Mouse (Mus musculus) megakaryocyte, embryonic 14.5 days (primary cell): ENCODE data around the gene Ago1. TPM values are rescaled to one million over a fixed set of nuclear protein-coding genes. Genes with fewer than 3 reads are reported as not detected.
A peak's percentile ranks its signal among the peaks of the same experiment; 100 is the strongest.

ENCODE experiments used
- H3K27me3 ChIP-seq: replicated peaks from 2 replicates; pipeline ENCODE3; 2012; ENCODE audit warnings: inconsistent platforms
- H3K36me3 ChIP-seq: replicated peaks from 2 replicates; pipeline ENCODE3; 2012; ENCODE audit warnings: low read length, inconsistent platforms, mixed read lengths
- H3K4me1 ChIP-seq: 2 replicates; pipeline ENCODE4 v1.6.1; 2012; ENCODE audit warnings: inconsistent platforms
- H3K4me3 ChIP-seq: replicated peaks from 2 replicates; pipeline ENCODE3; 2012; ENCODE audit warnings: moderate library complexity, mild to moderate bottlenecking, inconsistent platforms
- H3K9me3 ChIP-seq: 2 replicates; pipeline ENCODE4 v1.6.1; 2012; ENCODE audit warnings: inconsistent platforms
- FLI1 ChIP-seq: IDR thresholded peaks from 2 replicates; pipeline ENCODE4 v1.6.1; 2012; ENCODE audit warnings: low read length, inconsistent platforms, mixed read lengths
- GATA1 ChIP-seq: IDR thresholded peaks from 3 replicates; pipeline ENCODE4 v1.6.1; 2012; ENCODE audit warnings: mixed read lengths, low read length, inconsistent platforms, borderline replicate concordance
- polyA plus RNA-seq: library from polyadenylated mRNA; stranded (reverse); fragments of >175 nt; gene quantifications from 2 replicates; pipeline ENCODE4 v1.2.3, GENCODE M21; 2012; ENCODE audit warnings: low replicate concordance; ENCODE audit not compliant: insufficient read depth

The Ago1 gene
- polyA plus RNA-seq, 1 experiment = 2.3 TPM

DNA sequence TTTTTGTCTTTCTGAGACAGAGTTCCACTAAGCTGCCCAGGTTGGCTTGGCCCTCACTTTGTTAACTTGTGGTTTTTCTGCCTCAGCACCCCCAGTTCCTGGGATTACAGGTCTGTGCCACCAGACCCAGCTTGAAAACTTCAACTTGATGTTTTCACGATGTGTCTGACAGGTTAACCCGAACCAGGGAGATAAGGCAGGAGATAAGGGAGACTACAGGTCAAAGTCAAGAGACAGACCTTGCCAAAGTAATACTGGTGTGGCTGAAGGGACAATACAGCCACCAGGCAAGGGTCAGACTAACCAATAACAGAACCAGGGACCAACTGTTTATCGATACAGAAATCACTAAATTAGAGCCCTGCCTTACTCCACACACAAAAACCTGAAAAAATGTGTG is 11.9 kb upstream of the Ago1 start:
- H3K4me1 ChIP-seq = peaks cover 13% of the 10 kb centered on the region
- H3K27me3 ChIP-seq = no peaks in the 10 kb centered on the region
- H3K36me3 ChIP-seq = no peaks in the 10 kb centered on the region
- no peak overlapping the region for H3K4me3 ChIP-seq
- TF ChIP-seq GATA1 (no peak), FLI1 (no peak)
- no peaks in the 10 kb centered on the region for H3K9me3 ChIP-seq

DNA sequence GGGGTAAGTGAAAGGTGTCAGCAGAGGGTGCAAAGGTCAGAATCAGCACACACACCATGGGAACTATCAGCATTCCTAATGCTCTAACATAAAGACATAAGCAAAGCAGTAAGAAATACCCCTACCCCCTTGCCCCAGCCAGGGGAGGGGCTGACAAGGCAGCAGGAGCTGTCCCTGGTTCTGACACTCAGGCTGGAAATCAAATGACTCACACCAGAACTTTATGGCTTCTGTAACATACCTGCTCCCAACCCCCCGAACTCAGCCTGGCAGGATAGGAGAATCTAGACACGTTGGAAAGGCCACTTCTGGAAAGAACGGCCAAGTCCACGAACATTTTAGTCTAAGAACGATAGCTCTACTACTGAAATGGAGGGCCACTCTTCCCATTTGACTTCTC is 4.6 kb upstream of the Ago1 start:
- Histone ChIP-seq H3K27me3 (no peaks in the 10 kb centered on the region), H3K4me3 (no peak overlapping the region), H3K36me3 (no peaks in the 10 kb centered on the region), H3K4me1 (peaks cover 9% of the 10 kb centered on the region), H3K9me3 (no peaks in the 10 kb centered on the region)
- TF ChIP-seq FLI1 (no peak), GATA1 (no peak)

DNA sequence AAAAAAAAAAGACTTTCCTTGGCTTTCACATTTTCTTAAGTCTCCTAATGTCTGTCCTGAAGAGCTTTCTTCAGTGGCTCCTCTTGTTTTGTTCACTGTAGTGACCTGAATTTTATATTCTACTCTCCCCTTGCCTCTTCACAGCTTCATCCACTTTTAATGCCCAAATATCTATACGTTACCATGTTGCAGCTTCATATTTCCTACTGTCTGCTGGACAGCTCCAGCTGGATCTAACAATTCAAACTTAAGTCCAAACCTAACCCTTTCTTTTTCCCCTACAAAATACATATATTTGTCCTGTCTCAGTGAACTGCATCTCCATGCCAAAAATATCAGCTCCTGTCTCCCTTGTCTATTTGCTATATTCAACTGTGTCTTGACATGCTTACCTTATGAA is 951 bp upstream of the Ago1 start:
- H3K27me3 ChIP-seq = no peaks in the 10 kb centered on the region
- no peak overlapping the region for H3K4me3 ChIP-seq
- peaks cover 46% of the 10 kb centered on the region for H3K4me1 ChIP-seq
- no peaks in the 10 kb centered on the region for H3K9me3 ChIP-seq
- TF ChIP-seq GATA1 = no peak
- H3K36me3 ChIP-seq = no peaks in the 10 kb centered on the region

DNA sequence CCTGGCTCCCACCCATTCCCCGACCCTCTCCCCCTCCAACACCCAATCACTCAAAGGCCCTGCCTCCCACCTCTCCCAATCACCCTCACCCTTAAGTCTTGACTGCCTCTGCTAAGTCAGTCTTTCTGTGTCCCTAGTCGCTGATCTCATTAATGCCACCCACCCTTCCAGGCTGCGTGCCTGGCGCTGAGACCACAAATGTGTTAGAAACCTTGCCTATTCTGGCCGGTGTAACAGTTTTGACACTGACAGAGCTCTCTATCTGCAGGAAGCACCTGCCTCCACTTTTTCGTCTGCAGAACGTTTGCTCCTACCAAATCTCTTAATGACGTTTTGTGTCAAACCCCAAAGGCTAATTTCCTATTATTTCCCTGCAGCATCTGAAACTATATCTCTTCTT is 542 bp upstream of the Ago1 start:
- peak overlapping the region; percentile 96 for H3K4me3 ChIP-seq
- H3K36me3 ChIP-seq = no peaks in the 10 kb centered on the region
- peaks cover 50% of the 10 kb centered on the region for H3K4me1 ChIP-seq
- no peaks in the 10 kb centered on the region for H3K9me3 ChIP-seq
- TF ChIP-seq GATA1 (no peak), FLI1 (no peak)
- no peaks in the 10 kb centered on the region for H3K27me3 ChIP-seq

DNA sequence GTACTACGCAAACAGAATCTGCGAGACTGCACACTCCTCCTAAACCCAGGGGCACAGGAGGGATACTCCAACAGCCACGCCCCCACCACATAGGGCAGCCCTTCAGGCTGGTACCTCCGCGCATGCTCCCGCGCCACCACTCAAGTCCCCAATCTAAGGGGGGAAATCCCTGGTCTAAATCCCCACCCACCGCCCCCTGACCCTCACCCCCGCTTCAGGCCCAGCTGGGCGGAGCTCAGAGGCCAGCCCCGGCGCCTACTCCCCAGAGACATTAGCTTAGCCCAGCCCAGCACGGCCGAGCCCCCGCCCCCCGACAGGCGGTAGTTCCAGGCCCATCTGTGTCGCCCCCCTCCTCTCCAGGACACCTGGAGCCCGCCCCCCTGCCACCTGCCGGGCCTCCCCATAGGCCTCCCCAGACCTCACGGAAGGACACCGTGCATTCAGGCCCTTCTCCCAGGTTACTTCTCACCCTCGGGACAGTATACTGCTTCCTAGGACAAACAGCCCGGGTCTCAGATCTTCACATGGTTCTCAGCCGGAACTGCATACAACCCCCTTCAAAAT is 580 bp downstream of the Ago1 start:
- peaks cover 55% of the 10 kb centered on the region for H3K4me1 ChIP-seq
- H3K36me3 ChIP-seq = peaks cover 5% of the 10 kb centered on the region
- H3K27me3 ChIP-seq = no peaks in the 10 kb centered on the region
- no peaks in the 10 kb centered on the region for H3K9me3 ChIP-seq
- peak overlapping the region; percentile 96 for H3K4me3 ChIP-seq
- TF ChIP-seq FLI1 = no peak
- no peak for TF ChIP-seq GATA1

DNA sequence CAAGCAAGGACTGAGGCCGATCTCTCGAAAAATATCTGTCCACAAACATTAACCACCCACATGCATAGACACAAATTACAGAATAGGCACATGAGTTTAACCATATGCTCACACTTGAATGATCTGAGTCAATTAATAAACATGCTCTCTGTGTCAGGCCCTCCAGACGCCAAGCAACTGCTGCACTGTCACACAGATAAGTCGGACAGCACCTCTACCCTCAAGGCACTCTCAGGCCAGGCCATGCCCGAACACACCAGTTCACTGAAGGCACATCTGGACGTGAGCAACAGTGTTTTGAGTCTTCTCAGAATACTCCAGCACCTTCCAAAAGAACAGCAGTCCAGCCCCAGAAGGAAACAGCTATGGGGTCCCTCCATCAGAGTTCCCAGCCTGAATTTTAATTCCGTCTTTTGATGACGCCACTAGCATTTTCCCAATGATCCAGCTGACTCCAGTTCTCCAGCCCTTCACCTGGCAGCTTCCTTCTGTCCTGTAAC is 2.1 kb downstream of the Ago1 start:
- no peak for TF ChIP-seq FLI1
- TF ChIP-seq GATA1 = no peak
- peak overlapping the region; percentile 54 for H3K4me3 ChIP-seq
- peaks cover 60% of the 10 kb centered on the region for H3K4me1 ChIP-seq
- peaks cover 14% of the 10 kb centered on the region for H3K36me3 ChIP-seq
- no peaks in the 10 kb centered on the region for H3K27me3 ChIP-seq
- H3K9me3 ChIP-seq = no peaks in the 10 kb centered on the region

DNA sequence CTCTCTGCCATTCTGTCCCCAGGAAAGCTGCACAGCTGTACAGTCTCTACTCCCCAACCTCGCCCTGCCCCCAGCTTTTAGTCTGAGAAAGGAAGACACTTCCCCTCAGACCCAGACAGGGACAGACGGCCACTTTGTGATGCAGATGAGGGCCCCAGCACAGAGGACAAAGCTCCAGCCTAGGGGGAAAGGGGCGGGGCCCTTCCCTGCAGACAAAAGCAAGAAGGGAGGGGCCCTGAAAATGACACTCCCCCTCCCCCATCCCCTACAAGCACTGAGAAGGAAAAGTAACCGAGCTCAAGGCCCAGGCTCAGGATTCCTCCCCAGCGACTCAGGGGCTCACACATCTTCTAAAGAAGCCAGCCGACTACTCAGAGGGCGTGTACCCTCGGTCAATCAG is 2.5 kb downstream of the Ago1 start:
- H3K27me3 ChIP-seq = no peaks in the 10 kb centered on the region
- TF ChIP-seq FLI1 (no peak), GATA1 (no peak)
- peaks cover 60% of the 10 kb centered on the region for H3K4me1 ChIP-seq
- no peaks in the 10 kb centered on the region for H3K9me3 ChIP-seq
- H3K4me3 ChIP-seq = peak overlapping the region; percentile 54
- peaks cover 16% of the 10 kb centered on the region for H3K36me3 ChIP-seq

DNA sequence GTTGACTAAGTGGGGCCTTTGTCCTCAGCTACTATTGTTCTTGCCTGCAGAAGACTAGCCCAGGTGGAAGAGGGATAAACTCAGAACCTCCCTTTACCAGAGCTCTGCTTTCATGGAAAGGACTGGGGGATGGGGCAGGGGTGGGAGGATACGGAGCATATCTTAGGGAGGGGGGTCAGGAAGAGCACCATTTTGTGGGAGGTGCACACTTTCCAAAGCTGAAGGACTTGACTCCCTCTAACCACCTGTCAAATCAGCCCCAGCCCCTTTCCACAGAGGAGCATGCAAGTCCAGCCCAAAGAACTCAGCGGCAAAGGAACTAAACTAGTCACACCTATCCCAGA is 3.5 kb downstream of the Ago1 start:
- H3K36me3 ChIP-seq = peaks cover 26% of the 10 kb centered on the region
- H3K4me1 ChIP-seq = peaks cover 56% of the 10 kb centered on the region
- no peaks in the 10 kb centered on the region for H3K27me3 ChIP-seq
- no peaks in the 10 kb centered on the region for H3K9me3 ChIP-seq
- no peak for TF ChIP-seq FLI1
- TF ChIP-seq GATA1 = no peak
- no peak overlapping the region for H3K4me3 ChIP-seq

DNA sequence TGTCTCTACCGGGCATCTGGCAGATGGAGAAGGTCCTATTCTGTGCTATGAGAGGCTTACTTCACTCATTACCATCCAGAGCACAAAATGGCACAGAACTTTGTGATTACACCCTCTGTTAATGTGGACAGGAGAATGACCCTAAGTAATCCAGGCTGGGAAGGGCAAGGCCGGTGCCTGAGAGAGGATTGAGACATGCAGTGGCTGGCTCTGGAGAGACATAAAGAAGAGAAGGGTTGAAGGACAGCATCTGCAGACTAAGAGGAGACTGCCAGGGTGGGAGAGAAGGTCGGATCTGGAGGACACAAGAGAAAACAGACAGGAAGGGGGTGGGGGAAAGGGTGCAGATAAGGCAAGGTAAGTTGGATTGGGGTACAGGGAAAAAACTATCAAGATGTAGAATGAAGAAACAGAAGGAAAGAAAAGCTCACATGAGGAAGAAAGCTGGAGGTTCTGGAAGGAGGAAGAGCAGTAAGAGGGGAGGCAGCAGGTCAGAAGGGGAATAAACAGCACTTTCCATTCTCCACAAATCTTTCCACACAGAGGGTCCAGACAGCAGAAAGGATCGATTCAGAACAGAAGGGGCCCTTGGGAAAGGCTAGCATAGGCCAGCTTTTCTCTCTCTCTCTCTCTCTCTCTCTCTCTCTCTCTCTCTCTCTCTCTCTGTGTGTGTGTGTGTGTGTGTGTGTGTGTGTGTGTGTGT is 4.0 kb downstream of the Ago1 start:
- TF ChIP-seq FLI1 = no peak
- TF ChIP-seq GATA1 = no peak
- no peak overlapping the region for H3K4me3 ChIP-seq
- H3K9me3 ChIP-seq = no peaks in the 10 kb centered on the region
- H3K4me1 ChIP-seq = peaks cover 56% of the 10 kb centered on the region
- H3K27me3 ChIP-seq = no peaks in the 10 kb centered on the region
- H3K36me3 ChIP-seq = peaks cover 31% of the 10 kb centered on the region

DNA sequence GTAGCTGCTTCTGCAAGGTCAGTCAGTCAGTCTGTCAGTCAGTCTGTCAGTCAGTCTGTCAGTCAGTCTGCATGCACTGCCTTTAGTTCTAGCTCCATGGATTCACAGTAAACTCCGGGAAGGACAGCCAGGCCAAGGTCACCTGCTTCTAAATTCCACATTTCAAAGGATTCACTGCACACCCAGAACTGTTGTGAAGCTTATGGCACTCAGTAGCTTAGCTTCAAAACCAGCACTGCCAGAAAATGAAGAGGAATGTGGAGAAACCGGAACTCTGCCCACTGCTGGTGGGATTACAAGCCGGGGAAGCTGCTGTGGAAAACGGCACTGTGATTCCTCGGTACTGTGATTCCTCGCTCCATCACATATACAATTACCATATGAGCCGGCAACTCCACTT is 12.9 kb downstream of the Ago1 start:
- Histone ChIP-seq H3K9me3 (peaks cover 4% of the 10 kb centered on the region; the same call in 1 of the 2 replicates), H3K4me3 (no peak overlapping the region), H3K27me3 (no peaks in the 10 kb centered on the region), H3K4me1 (peaks cover 2% of the 10 kb centered on the region; the same call in 1 of the 2 replicates), H3K36me3 (peaks cover 98% of the 10 kb centered on the region)
- TF ChIP-seq FLI1 (no peak), GATA1 (no peak)
